Mouse (Mus musculus) sigmoid colon, adult 10 weeks (tissue): ENCODE data around the gene B3gat1. TPM values are rescaled to one million over a fixed set of nuclear protein-coding genes. Genes with fewer than 3 reads are reported as not detected.

ENCODE experiments used
- polyA plus RNA-seq: library from polyadenylated mRNA; stranded (reverse); fragments of 350-450 nt; fragmentation: Illumina TruSeq; extraction: RNeasy Lipid Tissue Mini Kit (QIAGEN cat#74804); gene quantifications from one replicate; pipeline ENCODE4 v1.2.3, GENCODE M21; 2014; ENCODE audit warnings: low read depth, low replicate concordance

The B3gat1 gene
- polyA plus RNA-seq: not detected

DNA sequence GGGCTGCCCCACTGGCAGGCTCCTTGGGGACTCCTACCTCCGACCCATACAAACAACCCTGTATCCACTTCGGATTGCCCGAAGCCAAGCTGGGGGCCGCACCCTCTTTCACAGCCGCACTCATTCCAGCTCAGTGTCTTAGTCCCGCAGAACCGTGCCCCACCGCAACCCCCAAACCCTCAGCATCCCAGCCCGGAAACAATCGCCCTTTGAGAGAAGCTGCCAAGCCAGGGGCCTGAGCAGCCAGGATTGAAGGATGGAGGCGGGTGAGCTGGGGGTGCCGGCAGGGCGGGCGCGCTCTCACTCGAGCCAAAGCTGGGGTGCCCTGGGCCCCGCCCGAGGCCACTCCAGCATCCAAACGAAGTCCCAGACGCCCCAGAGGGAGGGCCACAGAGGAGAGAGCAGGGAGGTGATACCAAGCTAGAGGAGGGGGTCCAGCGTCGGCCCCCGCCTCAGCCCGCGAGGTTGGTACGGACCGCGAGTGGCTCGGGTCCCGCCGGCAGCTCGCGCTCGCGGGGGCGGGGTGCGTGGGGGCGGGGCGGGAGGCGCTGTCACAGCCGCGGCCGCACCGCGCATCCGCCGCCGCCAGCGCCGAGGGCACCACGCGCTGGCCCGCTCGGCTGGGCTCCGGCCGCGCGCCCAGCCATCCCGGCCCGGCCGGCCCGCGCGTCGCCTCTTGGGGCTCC lies at the start of gene B3gat1:
Gene B3gat1, plus strand, starts transcription at position 523 of the 686 bp plus-strand sequence.

DNA sequence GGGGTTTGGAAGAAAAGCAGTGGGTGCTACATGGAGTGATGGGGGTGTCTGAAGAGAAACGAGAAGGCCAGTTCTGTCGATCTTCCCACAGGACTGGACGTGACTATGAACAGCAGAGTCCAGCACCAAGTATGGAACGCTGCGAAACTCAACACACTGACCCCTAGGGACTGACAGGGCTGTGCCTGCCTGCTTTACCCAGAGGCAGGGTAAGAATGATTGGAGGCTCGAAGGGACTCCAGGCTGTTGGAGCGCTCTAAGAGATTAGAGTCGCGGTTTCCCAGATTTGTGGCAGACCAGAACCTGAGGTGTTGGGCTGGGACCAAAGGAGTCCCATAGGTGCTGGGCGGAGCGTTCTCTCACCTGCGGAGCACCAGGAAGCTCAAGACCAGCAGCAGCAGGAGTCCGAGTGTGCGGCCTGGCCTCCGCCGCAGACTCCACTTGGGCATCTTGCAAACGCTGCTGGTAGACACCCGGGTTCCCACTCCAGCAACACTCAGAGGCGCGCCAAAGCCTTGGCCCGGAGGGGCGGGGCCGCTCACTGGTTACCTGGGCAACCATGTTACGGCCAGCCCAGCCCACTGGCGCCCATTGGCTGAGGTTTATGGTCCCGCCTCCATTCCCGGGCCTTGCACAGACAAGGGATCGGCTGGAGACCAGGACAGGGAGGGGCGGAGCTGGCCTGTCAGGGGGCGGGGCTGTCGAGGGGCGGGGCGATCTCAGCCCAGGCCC lies 72.6 kb downstream of the B3gat1 start, which contains the start of gene Glb1l2:
Gene Glb1l2, minus strand, starts transcription at position 534 of the 732 bp plus-strand sequence.

Other genes with a start within 250 kb of the B3gat1 start
- 2.8 TPM for gene Glb1l2, start 72.7 kb downstream of the B3gat1 start, polyA plus RNA-seq
- not detected for gene Glb1l3, start 127.2 kb downstream of the B3gat1 start, polyA plus RNA-seq
- gene Gm1110, start 189.4 kb downstream of the B3gat1 start, polyA plus RNA-seq: not detected